Mouse (Mus musculus) adrenal gland, adult 2 months (tissue): ENCODE data around the gene Man1a2. TPM values are rescaled to one million over a fixed set of nuclear protein-coding genes. Genes with fewer than 3 reads are reported as not detected.

Experiments
- DNase-seq: peaks from one replicate; pipeline ENCODE4 v3.0.0; 2021
- long read RNA-seq: library from polyadenylated mRNA; stranded (forward); transcript quantifications from one replicate; pipeline ENCODE4 v2.0.0, GENCODE M21; 2021
- polyA plus RNA-seq: library from polyadenylated mRNA; depleted of rRNA; stranded (reverse); fragments of >200 nt; gene quantifications from 2 replicates; pipeline ENCODE4 v1.2.3, GENCODE M21; 2012; rRNA removed
- total RNA-seq, 2 experiments: library from RNA; stranded (reverse); gene quantifications; 2 replicates each; pipeline ENCODE4 v1.2.3; 2021

Man1a2 gene
- total RNA-seq, result 100 to 1,000 TPM in 1 of 2 experiments, 10 to 100 TPM in 1; 82.9 to 115 TPM
- 32.3 and 39.0 TPM in 2 replicates for polyA plus RNA-seq
- long read RNA-seq, full-length matches to known transcripts, result 4 of 8 reads
- long read RNA-seq, partial matches to known transcripts, result 1 of 8 reads
- long read RNA-seq, other reads (novel, unspliced or antisense), result 3 of 8 reads

- DNase-seq, result peak; percentile 93
These were observed at the start of gene Man1a2 for GRCm38 (mm10) chr3:100685087-100685762. TSS of gene Man1a2 (minus strand) at chr3:100685503.

GRCm38 (mm10) chr3:100734482-100735154, 49.3 kb upstream of the Man1a2 start:
- no peak for DNase-seq

- no peak for DNase-seq
These were observed 46.6 kb upstream of the Man1a2 start for GRCm38 (mm10) chr3:100731896-100732295.

GRCm38 (mm10) chr3:100731347-100731746, 46.0 kb upstream of the Man1a2 start:
- DNase-seq, result no peak

- DNase-seq, result no peak
These were observed 42.9 kb upstream of the Man1a2 start for GRCm38 (mm10) chr3:100728008-100728712.

GRCm38 (mm10) chr3:100725960-100726674, 40.8 kb upstream of the Man1a2 start:
- DNase-seq, result no peak

- DNase-seq, result no peak
These were observed 35.5 kb upstream of the Man1a2 start for GRCm38 (mm10) chr3:100720786-100721300.

- no peak for DNase-seq
These were observed 30.9 kb upstream of the Man1a2 start for GRCm38 (mm10) chr3:100716241-100716640.

- DNase-seq, result no peak
These were observed 30.1 kb upstream of the Man1a2 start for GRCm38 (mm10) chr3:100715367-100715766.

- no peak for DNase-seq
These were observed 28.1 kb upstream of the Man1a2 start for GRCm38 (mm10) chr3:100713142-100714005.

GRCm38 (mm10) chr3:100712140-100712539, 26.8 kb upstream of the Man1a2 start:
- no peak for DNase-seq

- no peak for DNase-seq
These were observed 26.2 kb upstream of the Man1a2 start for GRCm38 (mm10) chr3:100711486-100711885.

GRCm38 (mm10) chr3:100707117-100707516, 21.8 kb upstream of the Man1a2 start:
- no peak for DNase-seq

GRCm38 (mm10) chr3:100705128-100705667, 19.9 kb upstream of the Man1a2 start:
- DNase-seq, result no peak

- no peak for DNase-seq
These were observed 18.7 kb upstream of the Man1a2 start for GRCm38 (mm10) chr3:100703847-100704644.

GRCm38 (mm10) chr3:100702875-100703846, 17.9 kb upstream of the Man1a2 start:
- DNase-seq, result peak; percentile 29

- peak; percentile 32 for DNase-seq
These were observed 3.4 kb upstream of the Man1a2 start for GRCm38 (mm10) chr3:100688747-100689146.

- DNase-seq, result no peak
These were observed 1.5 kb upstream of the Man1a2 start for GRCm38 (mm10) chr3:100686756-100687155.
